Mouse (Mus musculus) retina, postnatal 1 day (tissue): ENCODE data around the gene Ly6c2.
A peak's percentile ranks its signal among the peaks of the same experiment; 100 is the strongest.
"Not testable (repeated sequence)": the region's sequence is repeated elsewhere in the genome, so short reads cannot be mapped to it uniquely, and the experiment has no call there.

Experiments
- DNase-seq: peaks from one replicate; pipeline ENCODE4 v3.0.0-alpha.2; 2012

Ly6c2 gene

DNA sequence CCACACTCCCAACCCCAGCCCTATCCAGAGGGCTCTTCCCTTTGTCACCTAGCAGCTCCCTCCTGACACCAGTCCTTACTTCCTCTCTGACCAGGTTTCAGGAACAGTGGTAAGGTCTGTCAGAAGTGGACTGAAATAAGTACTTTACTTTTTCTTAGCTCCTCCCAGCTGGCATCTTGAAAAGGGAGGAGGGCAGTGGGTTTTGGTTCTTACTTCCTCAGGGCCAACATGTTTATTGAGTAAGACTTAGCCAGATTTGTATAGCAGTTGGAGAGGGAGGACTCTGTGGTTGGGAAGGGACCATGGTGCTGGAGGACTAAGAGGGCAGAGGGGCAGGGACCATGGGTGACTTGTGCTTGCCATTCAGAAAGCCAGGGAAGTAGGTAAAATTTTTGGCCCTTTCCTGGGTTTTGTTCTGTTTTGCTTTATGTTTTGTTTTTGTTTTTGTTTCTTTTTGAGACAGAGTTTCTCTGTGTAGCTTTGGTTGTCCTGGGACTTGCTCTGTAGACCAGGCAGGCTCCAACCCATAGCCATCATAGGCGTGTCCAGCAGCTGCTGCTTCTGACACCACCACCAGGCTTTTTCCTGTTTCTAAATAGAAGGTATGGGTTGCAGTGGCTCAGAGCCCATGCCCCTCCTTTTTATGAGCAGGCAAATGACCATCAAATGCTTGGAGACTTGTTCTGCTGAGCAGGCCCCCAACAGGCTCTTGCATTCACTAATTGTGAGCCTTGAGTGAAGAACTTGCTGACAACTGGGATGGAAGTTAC, at the start of gene Ly6c2:
Ly6c2 (minus strand) TSS at position 110 of the 770 bp plus-strand sequence.
- DNase-seq = not testable (repeated sequence)

DNA sequence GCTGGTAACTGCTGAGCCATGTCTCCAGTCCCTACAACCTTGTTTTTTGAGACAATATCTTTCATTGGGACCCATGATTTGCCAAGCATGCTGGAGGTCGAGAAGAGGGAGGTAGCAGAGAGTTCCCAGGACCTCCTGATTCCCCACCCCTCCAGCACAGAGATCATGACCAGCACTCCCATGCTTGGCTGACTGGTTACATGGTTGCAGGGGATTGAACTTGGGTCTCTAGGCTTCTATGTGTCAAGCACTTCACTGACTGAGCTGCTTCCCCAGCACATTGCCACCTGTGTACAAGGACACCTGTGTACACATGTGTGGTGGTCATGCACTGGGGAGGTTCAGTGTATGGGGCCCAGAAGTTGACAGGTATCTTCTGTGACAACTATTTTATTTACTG, 45.9 kb upstream of the Ly6c2 start:
- DNase-seq = no peak

DNA sequence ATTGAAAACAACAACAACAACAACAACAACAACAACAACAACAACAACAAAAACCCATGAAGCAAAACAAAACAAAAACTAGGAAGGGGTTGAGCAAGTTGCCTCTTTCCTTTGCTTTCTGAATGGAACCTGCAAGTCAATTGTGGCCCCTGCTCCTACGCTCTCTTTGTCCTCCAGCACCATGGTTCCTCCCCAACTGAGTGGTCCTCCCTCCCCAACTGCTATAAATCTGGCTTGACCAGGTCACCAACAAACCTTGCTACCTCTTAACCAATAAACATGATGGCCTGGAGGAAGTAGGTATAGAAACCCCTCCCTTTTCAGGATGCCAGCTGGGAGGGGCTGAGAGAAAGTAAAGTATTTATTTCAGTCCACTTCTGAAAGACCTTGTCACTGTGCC, 43.2 kb upstream of the Ly6c2 start, which contains the start of gene Ly6g:
Ly6g (plus strand) TSS at position 301 of the 400 bp plus-strand sequence.
- no peak for DNase-seq

DNA sequence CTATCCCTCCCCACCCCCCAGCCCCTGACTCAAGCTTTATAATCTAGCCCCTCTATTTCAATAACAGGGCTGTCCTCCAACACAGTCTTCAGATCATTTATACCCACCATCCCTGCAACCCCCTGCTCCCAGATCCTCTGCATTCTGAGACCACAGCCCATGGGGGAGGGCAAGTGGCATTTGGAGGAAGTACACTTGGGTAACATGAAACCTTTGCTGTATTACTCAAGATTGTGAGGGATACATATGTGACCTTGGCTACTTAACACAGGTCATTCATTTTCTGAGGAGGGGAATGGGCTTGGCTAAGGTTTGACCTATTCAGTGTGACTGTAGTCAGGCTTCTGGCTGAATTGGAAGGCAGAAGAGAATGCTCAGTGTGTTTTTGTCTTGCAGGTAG, 41.3 kb upstream of the Ly6c2 start:
- DNase-seq = no peak

DNA sequence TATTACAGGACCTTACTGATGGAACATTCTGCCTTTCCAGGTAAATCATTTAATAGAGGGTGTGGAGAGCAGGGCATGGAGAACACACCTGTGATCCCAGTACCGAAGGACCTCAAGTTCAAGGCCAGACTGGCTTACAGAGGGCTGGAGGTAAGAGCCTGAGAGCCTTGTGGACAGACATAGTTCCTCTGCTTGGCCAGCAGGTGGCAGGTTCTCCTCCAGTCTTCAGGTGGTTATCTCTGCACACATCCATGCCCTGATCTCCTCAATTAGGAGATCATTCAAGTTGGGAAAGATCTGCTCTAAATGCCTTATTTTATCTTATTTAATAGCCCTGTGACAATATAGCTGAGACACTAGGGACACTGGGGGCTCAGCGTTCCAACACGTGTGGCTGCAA, 32.0 kb upstream of the Ly6c2 start:
- DNase-seq = peak; percentile 5

DNA sequence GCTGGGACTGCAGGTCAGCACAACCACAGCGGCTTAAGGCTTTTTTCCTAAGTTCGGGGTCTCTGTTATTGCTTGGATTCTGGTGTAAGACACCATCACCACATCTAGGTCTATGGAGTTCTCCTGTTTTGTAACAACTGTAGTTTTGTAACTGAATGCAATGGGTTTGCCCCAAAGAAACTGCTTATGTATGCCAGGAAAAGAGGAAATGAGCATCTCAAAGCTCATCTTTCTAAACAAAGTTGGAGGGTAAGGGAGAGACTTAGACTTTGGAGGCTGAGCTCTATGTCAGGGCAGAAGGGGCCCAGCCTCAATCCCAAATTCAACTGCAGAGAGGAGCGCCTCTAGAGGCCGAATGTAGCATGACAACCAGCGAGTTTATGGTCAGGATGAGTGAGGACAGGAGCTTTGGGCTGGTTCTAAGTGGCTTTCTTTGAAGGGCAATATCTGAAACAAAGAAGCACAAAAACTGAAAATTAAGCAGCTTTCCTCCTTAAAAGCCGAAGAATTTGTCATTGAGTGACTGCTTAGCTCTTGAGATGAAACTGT, 30.1 kb upstream of the Ly6c2 start:
- DNase-seq = peak; percentile 29

DNA sequence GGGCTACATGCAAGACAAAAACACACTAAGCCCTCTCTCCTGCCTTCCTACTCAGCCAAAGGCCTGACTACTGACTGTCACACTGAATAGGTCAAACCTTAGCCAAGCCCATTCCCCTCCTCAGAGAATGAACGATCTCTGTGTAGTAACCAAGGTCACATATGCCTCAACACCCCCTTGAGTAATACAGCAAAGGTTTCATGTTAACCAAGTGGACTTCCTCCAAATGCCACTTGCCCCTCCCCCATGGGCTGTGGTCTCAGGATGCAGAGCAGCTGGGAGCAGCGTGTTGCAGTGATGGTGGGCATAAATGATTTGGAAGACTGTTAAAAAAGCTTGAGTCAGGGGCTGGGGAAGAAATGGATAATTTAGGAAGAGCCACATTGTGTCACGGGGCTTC, 26.0 kb upstream of the Ly6c2 start:
- not testable (repeated sequence) for DNase-seq

DNA sequence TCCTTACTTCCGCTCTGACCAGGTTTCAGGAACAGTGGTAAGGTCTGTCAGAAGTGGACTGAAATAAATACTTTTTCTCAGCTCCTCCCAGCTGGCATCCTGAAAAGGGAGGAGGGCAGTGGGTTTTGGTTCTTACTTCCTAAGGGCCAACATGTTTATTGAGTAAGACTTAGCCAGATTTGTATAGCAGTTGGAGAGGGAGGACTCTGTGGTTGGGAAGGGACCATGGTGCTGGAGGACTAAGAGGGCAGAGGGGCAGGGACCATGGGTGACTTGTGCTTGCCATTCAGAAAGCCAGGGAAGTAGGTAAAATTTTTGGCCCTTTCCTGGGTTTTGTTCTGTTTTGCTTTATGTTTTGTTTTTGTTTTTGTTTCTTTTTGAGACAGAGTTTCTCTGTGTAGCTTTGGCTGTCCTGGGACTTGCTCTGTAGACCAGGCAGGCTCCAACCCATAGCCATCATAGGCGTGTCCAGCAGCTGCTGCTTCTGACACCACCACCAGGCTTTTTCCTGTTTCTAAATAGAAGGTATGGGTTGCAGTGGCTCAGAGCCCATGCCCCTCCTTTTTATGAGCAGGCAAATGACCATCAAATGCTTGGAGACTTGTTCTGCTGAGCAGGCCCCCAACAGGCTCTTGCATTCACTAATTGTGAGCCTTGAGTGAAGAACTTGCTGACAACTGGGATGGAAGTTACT, 23.5 kb upstream of the Ly6c2 start:
- not testable (repeated sequence) for DNase-seq

DNA sequence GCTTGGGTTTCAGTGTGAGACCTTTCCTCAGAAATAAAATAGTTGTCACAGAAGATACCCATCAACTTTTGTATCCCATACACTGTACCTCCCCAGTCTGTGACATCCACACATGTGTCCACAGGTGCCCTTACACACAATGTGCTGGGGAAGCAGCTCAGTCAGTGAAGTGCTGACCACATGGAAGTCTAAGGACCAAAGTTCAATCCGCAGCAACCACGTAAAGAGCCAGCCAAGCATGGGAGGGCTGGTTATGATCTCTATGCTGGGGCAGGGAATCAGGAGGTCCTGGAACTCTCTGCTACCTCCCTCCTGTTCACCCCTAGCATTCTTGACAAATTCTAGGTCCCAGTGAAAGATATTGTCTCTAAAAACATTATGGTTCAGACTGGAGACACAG, 20.6 kb upstream of the Ly6c2 start:
- not testable (repeated sequence) for DNase-seq

DNA sequence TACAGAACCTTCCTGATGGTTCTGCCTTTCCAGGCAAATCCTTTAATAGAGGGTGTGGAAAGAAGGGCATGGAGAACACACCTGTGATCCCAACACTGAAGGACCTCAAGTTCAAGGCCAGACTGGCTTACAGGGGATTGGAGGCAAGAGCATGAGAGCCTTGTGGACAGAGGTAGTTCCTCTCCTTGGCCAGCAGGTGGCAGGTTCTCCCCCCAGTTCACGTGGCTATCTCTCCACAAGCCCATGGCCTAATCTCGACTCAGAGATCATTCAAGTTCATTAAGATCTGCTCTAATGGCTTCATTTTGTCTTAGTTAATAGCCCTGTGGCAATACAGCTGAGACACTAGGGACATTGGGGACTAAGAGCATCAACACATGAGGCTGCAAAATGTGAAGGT, 8.3 kb upstream of the Ly6c2 start:
- DNase-seq = peak; percentile 48

DNA sequence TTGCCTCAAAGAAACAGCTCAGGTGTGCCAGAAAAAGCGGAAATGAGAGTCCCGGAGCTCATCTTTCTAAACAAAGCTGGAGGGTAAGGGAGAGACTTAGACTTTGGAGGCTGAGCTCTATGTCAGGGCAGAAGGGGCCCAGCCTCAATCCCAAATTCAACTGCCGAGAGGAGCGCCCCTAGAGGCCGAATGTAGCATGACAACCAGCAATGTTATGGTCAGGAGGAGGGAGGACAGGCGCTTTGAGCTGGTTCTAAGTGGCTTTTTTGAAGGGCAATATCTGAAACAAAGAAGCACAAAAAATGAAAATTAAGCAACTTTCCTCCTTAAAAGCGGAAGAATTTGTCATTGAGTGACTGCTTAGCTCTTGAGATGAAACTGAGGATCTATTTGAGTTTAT, 7.0 kb upstream of the Ly6c2 start:
- peak; percentile 58 for DNase-seq

DNA sequence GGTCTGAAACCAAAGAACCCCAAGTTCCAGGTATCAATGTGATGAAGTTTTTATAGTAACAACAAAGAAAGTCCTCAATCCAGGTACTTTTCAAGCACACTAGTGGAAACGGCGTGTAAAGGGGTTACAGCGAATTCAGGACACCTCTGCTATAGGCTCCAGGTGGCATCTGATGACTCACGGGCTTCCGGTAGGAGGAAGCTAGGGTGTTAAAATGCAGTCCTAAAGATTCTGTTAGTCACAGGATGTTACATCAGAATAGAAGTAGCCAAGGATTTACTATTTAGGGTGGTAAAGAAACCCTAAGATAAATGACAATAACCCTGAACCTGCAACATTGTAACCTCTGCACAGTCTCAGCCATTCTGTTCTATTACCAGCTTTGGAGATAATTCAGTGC, 5.7 kb upstream of the Ly6c2 start:
- DNase-seq = not testable (repeated sequence)

DNA sequence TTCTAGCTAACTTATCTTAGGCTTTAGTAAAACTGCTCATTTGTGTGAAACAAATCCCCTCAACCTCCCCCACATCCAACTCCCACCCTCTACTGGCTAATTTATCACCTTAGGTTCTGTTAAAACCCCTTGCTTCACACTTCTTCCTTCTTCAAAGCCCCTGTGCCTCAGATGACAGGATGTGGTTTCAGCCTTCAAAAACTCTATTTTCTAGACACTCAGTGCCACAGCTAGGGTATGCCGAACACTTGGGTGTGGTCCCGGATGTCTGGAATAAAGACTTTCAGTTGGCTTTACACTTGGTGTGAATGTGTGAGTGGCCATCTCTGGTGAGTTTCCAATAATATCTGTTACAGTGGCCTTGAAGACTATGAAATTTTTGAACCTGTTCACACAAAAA, 4.8 kb upstream of the Ly6c2 start:
- no peak for DNase-seq

DNA sequence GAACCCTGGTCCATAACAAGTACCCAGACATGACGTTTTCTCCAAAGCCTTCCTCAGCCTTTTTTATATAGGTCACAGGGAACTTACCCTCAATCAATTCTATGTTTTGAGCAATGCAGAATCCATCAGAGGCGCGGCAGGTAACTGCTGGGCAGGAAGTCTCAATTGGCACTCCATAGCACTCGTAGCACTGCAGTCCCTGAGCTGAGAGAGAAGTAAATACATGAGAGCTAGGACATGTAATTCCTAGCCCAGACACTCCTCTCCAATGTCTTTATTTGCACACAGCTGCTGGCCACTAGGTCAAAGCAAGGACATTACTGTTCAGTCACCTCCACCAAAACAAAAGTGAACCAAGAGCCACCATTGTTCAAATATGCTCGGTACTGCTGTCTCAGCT, 1.3 kb downstream of the Ly6c2 start:
- not testable (repeated sequence) for DNase-seq

DNA sequence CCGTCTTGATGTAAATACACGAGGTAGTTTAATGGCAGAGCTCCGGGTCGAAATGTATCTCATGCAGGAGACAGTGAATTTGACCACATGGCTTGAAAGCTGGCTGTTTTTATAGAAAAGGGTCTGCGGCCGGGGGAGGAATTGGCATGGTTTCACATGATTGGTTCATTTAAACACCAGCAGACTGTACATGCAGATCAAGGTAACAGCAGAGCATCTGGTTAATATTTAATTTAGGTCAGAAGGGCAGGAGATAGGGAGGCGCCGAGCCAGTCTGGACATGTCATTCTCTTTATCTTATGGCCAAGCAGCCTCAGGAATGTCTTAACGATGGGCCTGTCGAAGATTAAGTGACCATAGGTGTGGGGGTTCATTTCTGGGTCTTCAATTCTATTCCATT, 12.5 kb downstream of the Ly6c2 start:
- no peak for DNase-seq

DNA sequence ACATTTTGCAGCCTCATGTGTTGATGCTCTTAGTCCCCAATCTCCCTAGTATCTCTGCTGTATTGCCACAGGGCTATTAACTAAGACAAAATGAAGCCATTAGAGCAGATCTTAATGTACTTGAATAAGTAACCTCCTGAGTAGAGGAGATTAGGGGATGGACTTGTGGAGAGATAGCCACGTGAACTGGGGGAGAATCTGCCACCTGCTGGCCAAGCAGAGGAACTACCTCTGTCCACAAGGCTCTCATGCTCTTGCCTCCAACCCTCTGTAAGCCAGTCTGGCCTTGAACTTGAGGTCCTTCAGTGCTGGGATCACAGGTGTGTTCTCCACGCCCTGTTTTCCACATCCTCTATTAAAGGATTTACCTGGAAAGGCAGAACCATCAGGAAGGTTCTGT, 23.7 kb downstream of the Ly6c2 start:
- DNase-seq = peak; percentile 14

DNA sequence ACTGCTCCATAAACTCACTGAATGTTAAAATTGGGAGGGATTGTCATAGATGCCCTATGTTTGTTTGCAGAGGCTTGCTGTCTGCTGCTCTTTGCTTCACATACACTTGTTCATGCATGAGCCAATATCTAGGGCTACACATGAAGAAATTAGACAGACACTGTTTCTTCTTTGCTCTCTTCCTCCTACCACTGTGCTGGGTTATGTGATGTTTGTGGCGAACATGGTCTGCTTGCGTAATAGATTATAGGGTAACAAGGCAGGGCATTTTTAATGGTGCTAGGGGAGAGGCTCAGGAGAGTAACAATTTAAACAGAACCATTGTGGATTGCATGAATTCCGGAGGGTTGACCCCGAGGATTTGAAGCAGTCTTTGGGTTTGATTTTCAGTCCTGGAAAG, 41.8 kb downstream of the Ly6c2 start:
- DNase-seq = no peak

DNA sequence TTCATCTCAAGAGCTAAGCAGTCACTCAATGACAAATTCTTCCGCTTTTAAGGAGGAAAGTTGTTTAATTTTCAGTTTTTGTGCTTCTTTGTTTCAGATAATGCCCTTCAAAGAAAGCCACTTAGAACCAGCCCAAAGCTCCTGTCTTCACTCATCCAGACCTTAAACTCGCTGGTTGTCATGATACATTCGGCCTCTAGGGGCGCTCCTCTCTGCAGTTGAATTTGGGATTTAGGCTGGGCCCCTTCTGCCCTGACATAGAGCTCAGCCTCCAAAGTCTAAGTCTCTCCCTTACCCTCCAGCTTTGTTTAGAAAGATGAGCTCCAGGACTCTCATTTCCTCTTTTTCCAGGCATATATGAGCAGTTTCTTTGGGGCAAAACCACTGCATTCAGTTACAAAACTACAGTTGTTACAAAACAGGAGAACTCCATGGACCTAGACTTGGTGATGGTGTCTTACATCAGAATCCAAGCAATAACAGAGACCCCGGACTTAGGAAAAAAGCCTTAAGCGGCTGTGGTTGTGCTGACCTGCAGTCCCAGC, 49.7 kb downstream of the Ly6c2 start:
- DNase-seq = peak; percentile 65

DNA sequence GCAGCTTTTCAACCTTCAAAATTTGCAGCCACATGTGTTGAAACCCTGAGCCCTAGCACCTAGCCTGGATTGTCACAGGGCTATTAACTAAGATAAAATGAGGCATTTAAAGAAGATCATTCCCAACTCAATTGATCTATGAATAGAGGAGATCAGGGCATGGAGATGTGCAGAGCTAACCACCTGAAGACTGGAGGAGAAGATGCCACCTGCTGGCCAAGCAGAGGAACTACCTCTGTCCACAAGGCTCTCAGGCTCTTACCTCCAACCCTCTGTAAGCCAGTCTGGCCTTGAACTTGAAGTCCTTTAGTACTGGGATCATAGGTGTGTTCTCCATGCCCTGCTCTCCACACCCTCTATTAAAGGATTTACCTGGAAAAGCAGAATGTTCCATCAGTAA, 51.3 kb downstream of the Ly6c2 start:
- peak; percentile 35 for DNase-seq
